In genomic region chr11:76258511-76258910, GRCm38 (mm10) we compare ENCODE assay signal across 21 mouse cellular contexts. TPM values are rescaled to one million over a fixed set of nuclear protein-coding genes. Genes with fewer than 3 reads are reported as not detected.
DNase-seq lines count a peak whose midpoint lies in the region; ATAC-seq lines count a peak whose summit lies in the region.
"Had no signal": no experiment of that assay in that cellular context is flagged by ENCODE, and none has a peak within 500 bp of the region (broad histone marks: within the 10 kb centered on the region; RNA-seq: fewer than 3 reads in every experiment).

No protein-coding gene starts in this region.

- H3K4me2 ChIP-seq in hindbrain, embryonic 14.5 days (replicated peaks) = no peak overlapping the region
- no peak overlapping the region for H3K4me2 ChIP-seq in midbrain, embryonic 15.5 days
- H3K4me2 ChIP-seq: embryonic facial prominence, embryonic 12.5 days; forebrain, embryonic 13.5 days; forebrain, embryonic 15.5 days had no signal

- H3K4me1 ChIP-seq in hindbrain, embryonic 10.5 days (replicated peaks) = peaks cover 83% of the 10 kb centered on the region
- H3K4me1 ChIP-seq in hindbrain, embryonic 14.5 days (replicated peaks; ENCODE audit: control insufficient read depth, insufficient read depth, low read length) = peaks cover 17% of the 10 kb centered on the region
- peaks cover 89% of the 10 kb centered on the region for H3K4me1 ChIP-seq in midbrain, embryonic 10.5 days
- H3K4me1 ChIP-seq in midbrain, embryonic 15.5 days = peaks cover 31% of the 10 kb centered on the region
- H3K4me1 ChIP-seq in limb, embryonic 10.5 days = peaks cover 83% of the 10 kb centered on the region

- peak overlapping the region; percentile 67 for H3K27ac ChIP-seq in hindbrain, embryonic 10.5 days
- H3K27ac ChIP-seq in hindbrain, embryonic 14.5 days = no peak overlapping the region
- peak overlapping the region; percentile 92 for H3K27ac ChIP-seq in midbrain, embryonic 10.5 days (replicated peaks)
- no peak overlapping the region for H3K27ac ChIP-seq in midbrain, embryonic 15.5 days
- H3K27ac ChIP-seq in limb, embryonic 10.5 days = 0 out of 2 replicates have a peak overlapping the region, but pooled peaks have one; percentile 73
- H3K27ac ChIP-seq: embryonic facial prominence, embryonic 12.5 days; forebrain, embryonic 13.5 days; forebrain, embryonic 15.5 days had no signal

- no peak overlapping the region for H3K4me3 ChIP-seq in hindbrain, embryonic 10.5 days
- H3K4me3 ChIP-seq in hindbrain, embryonic 14.5 days (replicated peaks; ENCODE audit: low read length) = no peak overlapping the region
- H3K4me3 ChIP-seq in midbrain, embryonic 10.5 days = no peak overlapping the region
- H3K4me3 ChIP-seq in midbrain, embryonic 15.5 days = no peak overlapping the region
- no peak overlapping the region for H3K4me3 ChIP-seq in limb, embryonic 10.5 days
- H3K4me3 ChIP-seq: embryonic facial prominence, embryonic 10.5 days; embryonic facial prominence, embryonic 12.5 days; forebrain, embryonic 13.5 days; forebrain, embryonic 15.5 days had no signal

- WGBS in hindbrain, embryonic 10.5 days = 81% methylated on average over 6 of the region's 6 CpGs
- 69% methylated on average over 6 of the region's 6 CpGs for WGBS in hindbrain, embryonic 14.5 days
- 91% methylated on average over 6 of the region's 6 CpGs for WGBS in midbrain, embryonic 10.5 days
- WGBS in midbrain, embryonic 15.5 days = 92% methylated on average over 6 of the region's 6 CpGs
- WGBS in limb, embryonic 10.5 days = 77% methylated on average over 6 of the region's 6 CpGs

- no peak overlapping the region for H3K9ac ChIP-seq in hindbrain, embryonic 14.5 days
- H3K9ac ChIP-seq in midbrain, embryonic 15.5 days = no peak overlapping the region
- H3K9ac ChIP-seq: embryonic facial prominence, embryonic 12.5 days; forebrain, embryonic 13.5 days; forebrain, embryonic 15.5 days; forebrain, postnatal 0 days had no signal

- no peak for ATAC-seq in hindbrain, embryonic 14.5 days (ENCODE audit: low FRiP score)
- no peak for ATAC-seq in midbrain, embryonic 15.5 days (replicated peaks)
- ATAC-seq: activated CD4-positive, CD25-positive, alpha-beta regulatory T cell, adult 4 months; forebrain, embryonic 13.5 days; forebrain, embryonic 15.5 days; forebrain, postnatal 0 days; Patski had no signal

- H3K27me3 ChIP-seq in hindbrain, embryonic 10.5 days (ENCODE audit: insufficient read depth, poor library complexity, severe bottlenecking) = no peaks in the 10 kb centered on the region; the same call in 1 of the 2 replicates
- H3K27me3 ChIP-seq in hindbrain, embryonic 14.5 days (ENCODE audit: control insufficient read depth, insufficient read depth, low read length) = no peaks in the 10 kb centered on the region
- H3K27me3 ChIP-seq in midbrain, embryonic 10.5 days (ENCODE audit: low read depth, poor library complexity, severe bottlenecking) = no peaks in the 10 kb centered on the region
- no peaks in the 10 kb centered on the region for H3K27me3 ChIP-seq in midbrain, embryonic 15.5 days (replicated peaks)
- no peaks in the 10 kb centered on the region for H3K27me3 ChIP-seq in limb, embryonic 10.5 days (ENCODE audit: low read depth, poor library complexity, severe bottlenecking)
- H3K27me3 ChIP-seq: embryonic facial prominence, embryonic 12.5 days; forebrain, embryonic 13.5 days; forebrain, embryonic 15.5 days; Patski had no signal

- H3K9me3 ChIP-seq in hindbrain, embryonic 10.5 days = no peaks in the 10 kb centered on the region
- H3K9me3 ChIP-seq in hindbrain, embryonic 14.5 days (ENCODE audit: control insufficient read depth, low read length) = no peaks in the 10 kb centered on the region
- H3K9me3 ChIP-seq in midbrain, embryonic 10.5 days (replicated peaks) = no peaks in the 10 kb centered on the region
- no peaks in the 10 kb centered on the region for H3K9me3 ChIP-seq in midbrain, embryonic 15.5 days
- H3K9me3 ChIP-seq in limb, embryonic 10.5 days (replicated peaks) = no peaks in the 10 kb centered on the region
- H3K9me3 ChIP-seq: embryonic facial prominence, embryonic 10.5 days; embryonic facial prominence, embryonic 12.5 days; forebrain, embryonic 13.5 days; forebrain, embryonic 15.5 days; G1E had no signal

- no peak for DNase-seq in hindbrain, embryonic 10.5 days (ENCODE audit: low spot score)
- DNase-seq in hindbrain, embryonic 14.5 days (ENCODE audit: low spot score) = no peak
- no peak for DNase-seq in midbrain, embryonic 10.5 days (ENCODE audit: low spot score)
- DNase-seq in R1 (ENCODE audit: low read depth, low spot score) = peak; percentile 55
- no peak for DNase-seq in limb, embryonic 10.5 days (ENCODE audit: low spot score)
- no peak for DNase-seq in thymus, postnatal 25 days
- no peak for DNase-seq in embryo, embryonic 10.5 days (ENCODE audit: low spot score)
- DNase-seq: adrenal gland, postnatal 10 days; adrenal gland, postnatal 25 days; cerebellum, adult 18-20 months; cerebellum, adult 8-10 months; cerebellum, adult 9-11 months; forebrain, postnatal 0 days had no signal

- H3K36me3 ChIP-seq in hindbrain, embryonic 10.5 days = peaks cover 34% of the 10 kb centered on the region
- H3K36me3 ChIP-seq in hindbrain, embryonic 14.5 days (replicated peaks; ENCODE audit: control insufficient read depth, insufficient read depth) = peaks cover 6% of the 10 kb centered on the region
- peaks cover 49% of the 10 kb centered on the region for H3K36me3 ChIP-seq in midbrain, embryonic 10.5 days
- H3K36me3 ChIP-seq in midbrain, embryonic 15.5 days (replicated peaks) = no peaks in the 10 kb centered on the region
- peaks cover 58% of the 10 kb centered on the region for H3K36me3 ChIP-seq in limb, embryonic 10.5 days
- H3K36me3 ChIP-seq: forebrain, embryonic 15.5 days had no signal

RNA-seq across cellular contexts. Expression of gene Glod4, which starts 15.0 kb away (rescaled TPM):
- 126 and 130 TPM in 2 replicates for polyA plus RNA-seq in hindbrain, embryonic 10.5 days (2016; fragmentation: Nextera tagmentation; extraction: Ambion mirVana)
- 127 TPM in 2 replicates for polyA plus RNA-seq in hindbrain, embryonic 14.5 days (2014; fragmentation: Nextera tagmentation; extraction: Ambion mirVana)
- polyA plus RNA-seq in midbrain, embryonic 10.5 days (2016; fragmentation: Nextera tagmentation; extraction: Ambion mirVana) = 130 and 135 TPM in 2 replicates
- 121 and 123 TPM in 2 replicates for polyA plus RNA-seq in midbrain, embryonic 15.5 days (2015; fragmentation: Nextera tagmentation; extraction: Ambion mirVana)
- 139 and 140 TPM in 2 replicates for polyA plus RNA-seq in limb, embryonic 10.5 days (2016; fragmentation: Nextera tagmentation; extraction: Ambion mirVana)

RNA-seq across cellular contexts. Expression of gene Mrm3, which starts 15.0 kb away (rescaled TPM):
- 21.5 and 24.7 TPM in 2 replicates for polyA plus RNA-seq in hindbrain, embryonic 10.5 days (2016; fragmentation: Nextera tagmentation; extraction: Ambion mirVana)
- 23.3 and 25.0 TPM in 2 replicates for polyA plus RNA-seq in hindbrain, embryonic 14.5 days (2014; fragmentation: Nextera tagmentation; extraction: Ambion mirVana)
- polyA plus RNA-seq in midbrain, embryonic 10.5 days (2016; fragmentation: Nextera tagmentation; extraction: Ambion mirVana) = 23.4 and 24.5 TPM in 2 replicates
- polyA plus RNA-seq in midbrain, embryonic 15.5 days (2015; fragmentation: Nextera tagmentation; extraction: Ambion mirVana) = 25.8 and 27.0 TPM in 2 replicates
- 29.5 and 33.0 TPM in 2 replicates for polyA plus RNA-seq in limb, embryonic 10.5 days (2016; fragmentation: Nextera tagmentation; extraction: Ambion mirVana)

RNA-seq across cellular contexts. Expression of gene Gemin4, which starts 41.0 kb away (rescaled TPM):
- polyA plus RNA-seq in hindbrain, embryonic 10.5 days (2016; fragmentation: Nextera tagmentation; extraction: Ambion mirVana) = 45.4 and 49.9 TPM in 2 replicates
- polyA plus RNA-seq in hindbrain, embryonic 14.5 days (2014; fragmentation: Nextera tagmentation; extraction: Ambion mirVana) = 13.9 and 19.7 TPM in 2 replicates
- polyA plus RNA-seq in midbrain, embryonic 10.5 days (2016; fragmentation: Nextera tagmentation; extraction: Ambion mirVana) = 45.4 and 51.3 TPM in 2 replicates
- 13.2 and 15.6 TPM in 2 replicates for polyA plus RNA-seq in midbrain, embryonic 15.5 days (2015; fragmentation: Nextera tagmentation; extraction: Ambion mirVana)
- polyA plus RNA-seq in limb, embryonic 10.5 days (2016; fragmentation: Nextera tagmentation; extraction: Ambion mirVana) = 59.4 and 60.3 TPM in 2 replicates

RNA-seq across cellular contexts. Expression of gene Dbil5, which starts 41.1 kb away (rescaled TPM):
- polyA plus RNA-seq in hindbrain, embryonic 10.5 days (2016; fragmentation: Nextera tagmentation; extraction: Ambion mirVana) = 0.48 and 0.51 TPM in 2 replicates
- polyA plus RNA-seq in hindbrain, embryonic 14.5 days (2014; fragmentation: Nextera tagmentation; extraction: Ambion mirVana) = 0.62 TPM in 1 of 2 replicates, not detected in the other
- 0.88 TPM in 1 of 2 replicates, not detected in the other for polyA plus RNA-seq in midbrain, embryonic 10.5 days (2016; fragmentation: Nextera tagmentation; extraction: Ambion mirVana)
- 0.54 and 0.74 TPM in 2 replicates for polyA plus RNA-seq in midbrain, embryonic 15.5 days (2015; fragmentation: Nextera tagmentation; extraction: Ambion mirVana)
- polyA plus RNA-seq in limb, embryonic 10.5 days (2016; fragmentation: Nextera tagmentation; extraction: Ambion mirVana) = 0.26 and 0.38 TPM in 2 replicates
- polyA plus RNA-seq: activated CD4-positive, CD25-positive, alpha-beta regulatory T cell, adult 4 months; forebrain, embryonic 13.5 days; forebrain, embryonic 15.5 days had no signal

Comparison
In these comparisons a context has a peak if more than half of its experiments do, and no peak if none do; other contexts are left out.
1. H3K27ac ChIP-seq: peak in hindbrain, embryonic 10.5 days (single experiment), midbrain, embryonic 10.5 days (single experiment) and limb, embryonic 10.5 days (single experiment); none in hindbrain, embryonic 14.5 days (single experiment) and midbrain, embryonic 15.5 days (single experiment).